Mouse (Mus musculus) heart, postnatal 25 days (tissue): ENCODE data around the gene Cd8a. TPM values are rescaled to one million over a fixed set of nuclear protein-coding genes. Genes with fewer than 3 reads are reported as not detected.

Source experiments
- total RNA-seq, 2 experiments: library from RNA; stranded (reverse); gene quantifications; 2 replicates each; pipeline ENCODE4 v1.2.3; 2021

The Cd8a gene
- total RNA-seq, 2 experiments from 2014 or later, result 0.13 TPM; not detected in 1

Other genes with a start within 250 kb of the Cd8a start
- gene Thnsl2, start 229.0 kb upstream of the Cd8a start, total RNA-seq, result 1 to 10 TPM; 4.2 to 4.9 TPM
- gene Fabp1, start 173.6 kb upstream of the Cd8a start, total RNA-seq, result not detected
- gene Krcc1, start 101.8 kb upstream of the Cd8a start, total RNA-seq, result 10 to 100 TPM; 54.6 to 54.9 TPM
- gene Smyd1, start 51.2 kb upstream of the Cd8a start, total RNA-seq, result 100 to 1,000 TPM; 375 to 394 TPM
- gene Cd8b1, start 50.6 kb upstream of the Cd8a start, total RNA-seq, result not detected
- gene Rmnd5a, start 67.2 kb downstream of the Cd8a start, total RNA-seq, result 10 to 100 TPM; 65.8 to 72.8 TPM
- 10 to 100 TPM; 21.7 to 26.1 TPM for gene Rnf103, start 120.5 kb downstream of the Cd8a start, total RNA-seq
- 10 to 100 TPM; 47.2 to 51.2 TPM for gene Chmp3, start 170.4 kb downstream of the Cd8a start, total RNA-seq